Mouse (Mus musculus): ENCODE results near the gene Rbfox3. TPM values are rescaled to one million over a fixed set of nuclear protein-coding genes. Genes with fewer than 3 reads are reported as not detected.

Gene Rbfox3
- polyA plus RNA-seq, 1 experiment from 2014 or later = not detected

GRCm38 (mm10) chr11:118878605-118879245 is 32.7 kb downstream of the Rbfox3 start:
- Histone ChIP-seq H3K27ac (no peak overlapping the region), H3K4me3 (ENCODE audit: inconsistent target) (no peak overlapping the region), H3K79me2 (ENCODE audit: inconsistent target) (no peaks in the 10 kb centered on the region), H3K36me3 (ENCODE audit: inconsistent target) (no peaks in the 10 kb centered on the region)
- WGBS (ENCODE audit: missing documents) = 96% methylated on average over 12 of the region's 13 CpGs

- 64% methylated on average over 4 of the region's 5 CpGs for WGBS (ENCODE audit: missing documents)
- no peak overlapping the region for H3K27ac ChIP-seq
Measured at GRCm38 (mm10) chr11:118875243-118875897, 36.0 kb downstream of the Rbfox3 start.

GRCm38 (mm10) chr11:118874487-118875095 is 36.8 kb downstream of the Rbfox3 start:
- 65% methylated on average over 7 of the region's 7 CpGs for WGBS (ENCODE audit: missing documents)

More at GRCm38 (mm10) chr11:118875243-118875897, 36.0 kb downstream of the Rbfox3 start:
- Histone ChIP-seq H3K36me3 (ENCODE audit: inconsistent target) (no peaks in the 10 kb centered on the region), H3K4me3 (ENCODE audit: inconsistent target) (no peak overlapping the region), H3K79me2 (ENCODE audit: inconsistent target) (no peaks in the 10 kb centered on the region)

GRCm38 (mm10) chr11:118874022-118874421 is 37.4 kb downstream of the Rbfox3 start:
- WGBS (ENCODE audit: missing documents) = 84% methylated on average over 11 of the region's 11 CpGs
- Histone ChIP-seq H3K4me3 (ENCODE audit: inconsistent target) (no peak overlapping the region), H3K79me2 (ENCODE audit: inconsistent target) (no peaks in the 10 kb centered on the region), H3K27ac (no peak overlapping the region), H3K36me3 (ENCODE audit: inconsistent target) (no peaks in the 10 kb centered on the region)

More at GRCm38 (mm10) chr11:118874487-118875095, 36.8 kb downstream of the Rbfox3 start:
- no peak overlapping the region for H3K27ac ChIP-seq
- no peak overlapping the region for H3K4me3 ChIP-seq (ENCODE audit: inconsistent target)
- no peaks in the 10 kb centered on the region for H3K36me3 ChIP-seq (ENCODE audit: inconsistent target)
- no peaks in the 10 kb centered on the region for H3K79me2 ChIP-seq (ENCODE audit: inconsistent target)

GRCm38 (mm10) chr11:118871527-118871926 is 39.9 kb downstream of the Rbfox3 start:
- WGBS (ENCODE audit: missing documents) = 75% methylated on average over 9 of the region's 10 CpGs
- H3K36me3 ChIP-seq (ENCODE audit: inconsistent target) = no peaks in the 10 kb centered on the region

GRCm38 (mm10) chr11:118863360-118863759 is 48.0 kb downstream of the Rbfox3 start:
- no peak overlapping the region for H3K4me3 ChIP-seq (ENCODE audit: inconsistent target)
- no peak overlapping the region for H3K27ac ChIP-seq
- no peaks in the 10 kb centered on the region for H3K79me2 ChIP-seq (ENCODE audit: inconsistent target)
- H3K36me3 ChIP-seq (ENCODE audit: inconsistent target) = no peaks in the 10 kb centered on the region
- WGBS (ENCODE audit: missing documents) = 77% methylated on average over 3 of the region's 3 CpGs

More at GRCm38 (mm10) chr11:118871527-118871926, 39.9 kb downstream of the Rbfox3 start:
- Histone ChIP-seq H3K27ac (no peak overlapping the region), H3K79me2 (ENCODE audit: inconsistent target) (no peaks in the 10 kb centered on the region), H3K4me3 (ENCODE audit: inconsistent target) (no peak overlapping the region)

GRCm38 (mm10) chr11:118861801-118862431 is 49.5 kb downstream of the Rbfox3 start:
- no peaks in the 10 kb centered on the region for H3K79me2 ChIP-seq (ENCODE audit: inconsistent target)
- no peak overlapping the region for H3K4me3 ChIP-seq (ENCODE audit: inconsistent target)
- 87% methylated on average over 15 of the region's 15 CpGs for WGBS (ENCODE audit: missing documents)
- no peak overlapping the region for H3K27ac ChIP-seq
- H3K36me3 ChIP-seq (ENCODE audit: inconsistent target) = no peaks in the 10 kb centered on the region

GRCm38 (mm10) chr11:118861246-118861645 is 50.2 kb downstream of the Rbfox3 start:
- WGBS (ENCODE audit: missing documents) = 86% methylated on average over 6 of the region's 6 CpGs
- Histone ChIP-seq H3K4me3 (ENCODE audit: inconsistent target) (no peak overlapping the region), H3K79me2 (ENCODE audit: inconsistent target) (no peaks in the 10 kb centered on the region), H3K36me3 (ENCODE audit: inconsistent target) (no peaks in the 10 kb centered on the region), H3K27ac (no peak overlapping the region)

- Histone ChIP-seq H3K4me3 (ENCODE audit: inconsistent target) (no peak overlapping the region), H3K79me2 (ENCODE audit: inconsistent target) (no peaks in the 10 kb centered on the region), H3K36me3 (ENCODE audit: inconsistent target) (no peaks in the 10 kb centered on the region), H3K27ac (no peak overlapping the region)
- 87% methylated on average over 8 of the region's 8 CpGs for WGBS (ENCODE audit: missing documents)
Measured at GRCm38 (mm10) chr11:118860812-118861211, 50.6 kb downstream of the Rbfox3 start.

- WGBS (ENCODE audit: missing documents) = 85% methylated on average over 5 of the region's 5 CpGs
- H3K27ac ChIP-seq = no peak overlapping the region
- no peaks in the 10 kb centered on the region for H3K36me3 ChIP-seq (ENCODE audit: inconsistent target)
- H3K79me2 ChIP-seq (ENCODE audit: inconsistent target) = no peaks in the 10 kb centered on the region
- H3K4me3 ChIP-seq (ENCODE audit: inconsistent target) = no peak overlapping the region
Measured at GRCm38 (mm10) chr11:118859839-118860238, 51.6 kb downstream of the Rbfox3 start.

- Histone ChIP-seq H3K79me2 (ENCODE audit: inconsistent target) (no peaks in the 10 kb centered on the region), H3K36me3 (ENCODE audit: inconsistent target) (no peaks in the 10 kb centered on the region), H3K4me3 (ENCODE audit: inconsistent target) (no peak overlapping the region), H3K27ac (no peak overlapping the region)
- WGBS (ENCODE audit: missing documents) = 83% methylated on average over 11 of the region's 11 CpGs
Measured at GRCm38 (mm10) chr11:118858305-118858704, 53.1 kb downstream of the Rbfox3 start.

GRCm38 (mm10) chr11:118851391-118851790 is 60.0 kb downstream of the Rbfox3 start:
- Histone ChIP-seq H3K4me3 (ENCODE audit: inconsistent target) (no peak overlapping the region), H3K36me3 (ENCODE audit: inconsistent target) (no peaks in the 10 kb centered on the region), H3K79me2 (ENCODE audit: inconsistent target) (no peaks in the 10 kb centered on the region), H3K27ac (no peak overlapping the region)
- 74% methylated on average over 6 of the region's 6 CpGs for WGBS (ENCODE audit: missing documents)

- Histone ChIP-seq H3K27ac (no peak overlapping the region), H3K36me3 (ENCODE audit: inconsistent target) (no peaks in the 10 kb centered on the region), H3K79me2 (ENCODE audit: inconsistent target) (no peaks in the 10 kb centered on the region), H3K4me3 (ENCODE audit: inconsistent target) (no peak overlapping the region)
- WGBS (ENCODE audit: missing documents) = 91% methylated on average over 7 of the region's 7 CpGs
Measured at GRCm38 (mm10) chr11:118847986-118848385, 63.4 kb downstream of the Rbfox3 start.

- Histone ChIP-seq H3K36me3 (ENCODE audit: inconsistent target) (no peaks in the 10 kb centered on the region), H3K79me2 (ENCODE audit: inconsistent target) (no peaks in the 10 kb centered on the region), H3K27ac (no peak overlapping the region), H3K4me3 (ENCODE audit: inconsistent target) (no peak overlapping the region)
- 83% methylated on average over 5 of the region's 5 CpGs for WGBS (ENCODE audit: missing documents)
Measured at GRCm38 (mm10) chr11:118840992-118841391, 70.4 kb downstream of the Rbfox3 start.

GRCm38 (mm10) chr11:118838167-118838566 is 73.2 kb downstream of the Rbfox3 start:
- no peak overlapping the region for H3K4me3 ChIP-seq (ENCODE audit: inconsistent target)
- H3K27ac ChIP-seq = no peak overlapping the region
- WGBS (ENCODE audit: missing documents) = 72% methylated on average over 4 of the region's 4 CpGs
- no peaks in the 10 kb centered on the region for H3K79me2 ChIP-seq (ENCODE audit: inconsistent target)
- H3K36me3 ChIP-seq (ENCODE audit: inconsistent target) = no peaks in the 10 kb centered on the region
